Mouse (Mus musculus): Measurements from ENCODE around the gene Sass6. TPM values are rescaled to one million over a fixed set of nuclear protein-coding genes. Genes with fewer than 3 reads are reported as not detected.
A peak's percentile ranks its signal among the peaks of the same experiment; 100 is the strongest.
"Not testable (repeated sequence)": the region's sequence is repeated elsewhere in the genome, so short reads cannot be mapped to it uniquely, and the experiment has no call there.

Sass6 gene
- polyA plus RNA-seq, 1 experiment: 19.9 TPM

- H3K27ac ChIP-seq (ENCODE audit: insufficient read depth, low read depth, low read length): no peak overlapping the region
- H3K4me3 ChIP-seq (ENCODE audit: insufficient read depth, low read length): no peak overlapping the region
- peaks cover 13% of the 10 kb centered on the region for H3K4me1 ChIP-seq (ENCODE audit: control insufficient read depth, insufficient read depth, low read length)
- TF ChIP-seq POLR2A (IDR thresholded peaks at IDR 0.05; ENCODE audit: borderline replicate concordance, low read depth, low read length) (no peak), CTCF (IDR thresholded peaks at IDR 0.05; ENCODE audit: low read depth, low read length) (no peak)
Observed at GRCm38 (mm10) chr3:116641811-116642371, 47.1 kb downstream of the Sass6 start.

GRCm38 (mm10) chr3:116642373-116642772, 47.6 kb downstream of the Sass6 start:
- TF ChIP-seq POLR2A (IDR thresholded peaks at IDR 0.05; ENCODE audit: borderline replicate concordance, low read depth, low read length) (no peak), CTCF (IDR thresholded peaks at IDR 0.05; ENCODE audit: low read depth, low read length) (no peak)
- no peak overlapping the region for H3K27ac ChIP-seq (ENCODE audit: insufficient read depth, low read depth, low read length)
- H3K4me1 ChIP-seq (ENCODE audit: control insufficient read depth, insufficient read depth, low read length): peaks cover 13% of the 10 kb centered on the region
- H3K4me3 ChIP-seq (ENCODE audit: insufficient read depth, low read length): no peak overlapping the region

GRCm38 (mm10) chr3:116646387-116646786, 51.6 kb downstream of the Sass6 start:
- H3K4me1 ChIP-seq (ENCODE audit: control insufficient read depth, insufficient read depth, low read length): peaks cover 25% of the 10 kb centered on the region
- TF ChIP-seq POLR2A (IDR thresholded peaks at IDR 0.05; ENCODE audit: borderline replicate concordance, low read depth, low read length) (no peak), CTCF (IDR thresholded peaks at IDR 0.05; ENCODE audit: low read depth, low read length) (no peak)
- no peak overlapping the region for H3K4me3 ChIP-seq (ENCODE audit: insufficient read depth, low read length)
- H3K27ac ChIP-seq (ENCODE audit: insufficient read depth, low read depth, low read length): no peak overlapping the region

- H3K4me1 ChIP-seq (ENCODE audit: control insufficient read depth, insufficient read depth, low read length): peaks cover 35% of the 10 kb centered on the region
- no peak for TF ChIP-seq CTCF (IDR thresholded peaks at IDR 0.05; ENCODE audit: low read depth, low read length)
- no peak for TF ChIP-seq POLR2A (IDR thresholded peaks at IDR 0.05; ENCODE audit: borderline replicate concordance, low read depth, low read length)
- H3K27ac ChIP-seq (ENCODE audit: insufficient read depth, low read depth, low read length): peak overlapping the region; percentile 69
- H3K4me3 ChIP-seq (ENCODE audit: insufficient read depth, low read length): no peak overlapping the region
Observed at GRCm38 (mm10) chr3:116648805-116649204, 54.0 kb downstream of the Sass6 start.

GRCm38 (mm10) chr3:116650698-116651097, 55.9 kb downstream of the Sass6 start:
- TF ChIP-seq CTCF (IDR thresholded peaks at IDR 0.05; ENCODE audit: low read depth, low read length): no peak
- no peak for TF ChIP-seq POLR2A (IDR thresholded peaks at IDR 0.05; ENCODE audit: borderline replicate concordance, low read depth, low read length)
- H3K4me3 ChIP-seq (ENCODE audit: insufficient read depth, low read length): no peak overlapping the region
- H3K27ac ChIP-seq (ENCODE audit: insufficient read depth, low read depth, low read length): no peak overlapping the region
- peaks cover 37% of the 10 kb centered on the region for H3K4me1 ChIP-seq (ENCODE audit: control insufficient read depth, insufficient read depth, low read length)

- peaks cover 45% of the 10 kb centered on the region for H3K4me1 ChIP-seq (ENCODE audit: control insufficient read depth, insufficient read depth, low read length)
- no peak overlapping the region for H3K27ac ChIP-seq (ENCODE audit: insufficient read depth, low read depth, low read length)
- H3K4me3 ChIP-seq (ENCODE audit: insufficient read depth, low read length): no peak overlapping the region
- TF ChIP-seq POLR2A (IDR thresholded peaks at IDR 0.05; ENCODE audit: borderline replicate concordance, low read depth, low read length) (no peak), CTCF (IDR thresholded peaks at IDR 0.05; ENCODE audit: low read depth, low read length) (no peak)
Observed at GRCm38 (mm10) chr3:116652033-116652446, 57.3 kb downstream of the Sass6 start.

GRCm38 (mm10) chr3:116653278-116653945, 58.6 kb downstream of the Sass6 start:
- Histone ChIP-seq H3K27ac (ENCODE audit: insufficient read depth, low read depth, low read length) (no peak overlapping the region), H3K4me1 (ENCODE audit: control insufficient read depth, insufficient read depth, low read length) (peaks cover 51% of the 10 kb centered on the region), H3K4me3 (ENCODE audit: insufficient read depth, low read length) (no peak overlapping the region)
- TF ChIP-seq CTCF (IDR thresholded peaks at IDR 0.05; ENCODE audit: low read depth, low read length) (no peak), POLR2A (IDR thresholded peaks at IDR 0.05; ENCODE audit: borderline replicate concordance, low read depth, low read length) (no peak)

- not testable (repeated sequence) for H3K4me3 ChIP-seq (ENCODE audit: insufficient read depth, low read length); H3K27ac ChIP-seq (ENCODE audit: insufficient read depth, low read depth, low read length)
- peaks cover 51% of the 10 kb centered on the region for H3K4me1 ChIP-seq (ENCODE audit: control insufficient read depth, insufficient read depth, low read length)
Observed at GRCm38 (mm10) chr3:116654051-116654450, 59.3 kb downstream of the Sass6 start.

GRCm38 (mm10) chr3:116656184-116656965, 61.6 kb downstream of the Sass6 start:
- Histone ChIP-seq H3K27ac (ENCODE audit: insufficient read depth, low read depth, low read length) (no peak overlapping the region), H3K4me3 (ENCODE audit: insufficient read depth, low read length) (no peak overlapping the region), H3K4me1 (ENCODE audit: control insufficient read depth, insufficient read depth, low read length) (peaks cover 48% of the 10 kb centered on the region)
- TF ChIP-seq POLR2A (IDR thresholded peaks at IDR 0.05; ENCODE audit: borderline replicate concordance, low read depth, low read length): no peak

GRCm38 (mm10) chr3:116658928-116659565, 64.3 kb downstream of the Sass6 start:
- H3K27ac ChIP-seq (ENCODE audit: insufficient read depth, low read depth, low read length): no peak overlapping the region
- peaks cover 40% of the 10 kb centered on the region for H3K4me1 ChIP-seq (ENCODE audit: control insufficient read depth, insufficient read depth, low read length)
- H3K4me3 ChIP-seq (ENCODE audit: insufficient read depth, low read length): no peak overlapping the region
- no peak for TF ChIP-seq CTCF (IDR thresholded peaks at IDR 0.05; ENCODE audit: low read depth, low read length)
- no peak for TF ChIP-seq POLR2A (IDR thresholded peaks at IDR 0.05; ENCODE audit: borderline replicate concordance, low read depth, low read length)

Data from bone marrow macrophage, adult 2 months (primary cell).